Mouse (Mus musculus) ES-Bruce4 (cell line): Measurements from ENCODE around the gene Jagn1.

Experiments used
- CTCF ChIP-seq: IDR thresholded peaks from one replicate; pipeline ENCODE4 v1.8.1; 2011; ENCODE audit warnings: low read depth, low read length
- EP300 ChIP-seq: IDR thresholded peaks from 2 replicates; pipeline ENCODE4 v1.6.1; 2011; ENCODE audit warnings: low read depth, low read length; ENCODE audit not compliant: insufficient read depth
- POLR2A ChIP-seq: IDR thresholded peaks from one replicate; pipeline ENCODE4 v1.8.1; 2011; ENCODE audit warnings: low read length; ENCODE audit not compliant: insufficient read depth

- no peak for TF ChIP-seq POLR2A
- no peak for TF ChIP-seq CTCF
- no peak for TF ChIP-seq EP300
Observed at GRCm38 (mm10) chr6:113437135-113437534, 5.2 kb upstream of the Jagn1 start.
